Mouse (Mus musculus): ENCODE data around the gene Stac2.

DNA sequence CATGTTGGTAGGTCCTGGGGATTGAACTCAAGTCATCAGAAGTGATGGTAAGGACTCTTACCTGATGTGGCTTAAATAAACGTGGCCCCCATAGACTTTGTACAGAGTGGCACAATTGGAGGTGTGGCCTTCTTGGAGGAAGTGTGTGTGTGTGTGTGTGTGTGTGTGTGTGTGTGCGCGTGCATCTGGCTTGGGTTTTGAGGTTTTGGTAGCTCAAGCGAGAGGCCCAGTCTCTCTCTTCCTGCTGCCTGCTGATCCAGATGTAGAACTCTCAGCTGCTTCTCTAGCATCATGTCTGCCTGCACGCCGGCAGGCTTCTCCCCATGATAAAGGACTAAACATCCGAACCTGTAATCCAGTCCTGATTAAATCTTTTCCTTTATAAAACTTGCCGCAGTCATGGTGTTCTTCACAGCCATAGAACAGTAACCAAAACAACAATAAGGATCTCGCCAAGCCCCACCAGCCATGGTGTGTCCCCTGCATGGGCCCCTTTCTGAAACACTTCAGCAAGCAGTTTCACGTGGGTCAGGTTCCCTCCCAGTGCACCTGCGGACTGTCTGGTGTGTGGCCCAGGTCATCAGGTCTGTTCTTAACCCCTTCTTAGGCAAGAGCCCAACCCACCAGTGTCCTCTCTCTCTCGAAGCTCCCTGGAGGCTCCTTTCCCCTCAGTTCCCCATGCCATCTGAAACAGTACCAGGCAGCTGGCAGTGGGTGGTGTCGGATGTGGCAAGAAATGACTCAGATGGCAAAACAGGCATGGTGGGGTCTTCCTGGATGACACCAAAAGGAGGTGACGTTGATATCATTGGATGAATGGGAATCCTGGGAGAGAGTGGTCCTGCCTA lies 3.4 kb downstream of the Stac2 start:
- TF ChIP-seq CTCF (IDR thresholded peaks at IDR 0.05; ENCODE audit: borderline replicate concordance, insufficient read depth, low read depth, low read length) (no peak), POLR2A (IDR thresholded peaks at IDR 0.05; ENCODE audit: borderline replicate concordance, insufficient read depth, low read length) (no peak)

Data from cerebellum, adult 2 months (tissue).